Comparison of ENCODE assay signal across 9 mouse cellular contexts in the genomic region with DNA sequence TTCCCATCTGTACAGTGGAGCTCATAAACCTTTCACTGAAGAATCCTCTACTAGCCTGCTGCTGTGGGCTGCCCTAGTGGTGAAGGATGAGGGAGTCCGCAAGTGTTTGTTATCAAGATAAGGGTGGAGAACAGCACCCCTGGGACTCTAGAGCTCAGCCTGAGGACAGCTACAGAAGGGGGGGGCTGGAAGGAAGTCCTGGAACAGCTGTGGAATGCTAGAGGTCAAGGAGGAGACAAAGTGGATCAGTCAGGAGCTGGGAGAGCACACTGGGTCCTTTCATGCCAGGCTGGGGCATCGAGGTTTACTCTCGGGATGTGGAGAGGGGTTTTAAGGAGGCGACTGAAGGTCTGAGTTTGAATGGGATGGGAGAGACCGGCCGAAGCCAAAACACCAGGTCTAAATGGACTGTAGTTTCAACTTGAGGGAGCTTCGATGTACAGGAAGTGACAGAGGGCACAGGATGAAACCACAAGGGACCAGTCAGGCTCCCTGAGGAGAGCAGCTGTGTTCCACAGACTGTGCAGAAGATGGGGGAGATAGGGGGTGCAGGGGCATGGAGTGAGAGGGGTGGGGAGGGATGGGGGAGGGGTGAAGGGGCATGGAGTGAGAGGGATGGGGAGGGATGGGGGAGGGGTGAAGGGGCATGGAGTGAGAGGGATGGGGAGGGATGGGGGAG. TPM values are rescaled to one million over a fixed set of nuclear protein-coding genes. Genes with fewer than 3 reads are reported as not detected.
DNase-seq lines count a peak whose midpoint lies in the region; ATAC-seq and TF ChIP-seq lines count a peak whose summit lies in the region.
"Had no signal": no experiment of that assay in that cellular context is flagged by ENCODE, and none has a peak within 500 bp of the region (broad histone marks: within the 10 kb centered on the region; RNA-seq: fewer than 3 reads in every experiment).

No protein-coding gene starts in this region.

- WGBS in embryonic facial prominence, embryonic 10.5 days = 39% methylated on average over 7 of the region's 7 CpGs
- WGBS in intestine, embryonic 16.5 days = 48% methylated on average over 7 of the region's 7 CpGs
- 37% methylated on average over 7 of the region's 7 CpGs for WGBS in liver, embryonic 14.5 days (ENCODE audit: insufficient replicate concordance)

- no peaks in the 10 kb centered on the region for H3K9me3 ChIP-seq in embryonic facial prominence, embryonic 10.5 days
- H3K9me3 ChIP-seq in intestine, embryonic 16.5 days (ENCODE audit: control insufficient read depth, low read length) = no peaks in the 10 kb centered on the region
- no peaks in the 10 kb centered on the region for H3K9me3 ChIP-seq in liver, embryonic 14.5 days (ENCODE audit: control insufficient read depth, low read length)

- ATAC-seq in intestine, embryonic 16.5 days = no peak
- ATAC-seq in liver, embryonic 14.5 days (ENCODE audit: insufficient read depth) = no peak

- H3K4me2 ChIP-seq in intestine, embryonic 16.5 days (ENCODE audit: low read depth, low read length) = peak overlapping the region; percentile 33
- no peak overlapping the region for H3K4me2 ChIP-seq in liver, embryonic 14.5 days (ENCODE audit: low read depth)

- intact Hi-C loops in left cerebral cortex, postnatal 36 days (cut with DNase I) = no loop called here

- no peak for TF ChIP-seq EP300 in liver, embryonic 14.5 days (IDR thresholded peaks at IDR 0.05; ENCODE audit: low read depth)

- H3K9ac ChIP-seq in intestine, embryonic 16.5 days (ENCODE audit: low read depth, low read length) = peak overlapping the region; percentile 53
- H3K9ac ChIP-seq in liver, embryonic 14.5 days (replicated peaks) = no peak overlapping the region

- H3K4me3 ChIP-seq in layer of hippocampus, adult 2 months = no peak overlapping the region
- H3K4me3 ChIP-seq in embryonic facial prominence, embryonic 10.5 days = peak overlapping the region; percentile 23; the same call in 1 of the 2 replicates
- peak overlapping the region; percentile 44 for H3K4me3 ChIP-seq in intestine, embryonic 16.5 days (ENCODE audit: low read length)
- no peak overlapping the region for H3K4me3 ChIP-seq in liver, embryonic 14.5 days (ENCODE audit: insufficient read depth in 1 of 2, low read depth in 2 of 2, low read length in 2 of 2)

- DNase-seq in layer of hippocampus, adult 2 months (ENCODE audit: low spot score in 2 of 2) = no peak
- DNase-seq in layer of hippocampus, postnatal 14 days (ENCODE audit: low spot score in 2 of 2) = no peak
- DNase-seq in embryonic facial prominence, embryonic 10.5 days (ENCODE audit: low spot score) = no peak
- no peak for DNase-seq in liver, embryonic 14.5 days (ENCODE audit: low read depth in 3 of 3, low spot score in 3 of 3)
- no peak for DNase-seq in left cerebral cortex, postnatal 36 days (ENCODE audit: low spot score in 2 of 2)
- no peak for DNase-seq in adipocyte (ENCODE audit: low spot score)
- no peak for DNase-seq in cerebellum, postnatal 36 days
- DNase-seq: adrenal gland, adult 8-10 months had no signal

- 0 out of 2 replicates have a peak, but pooled peaks have one; percentile 6 for TF ChIP-seq CTCF in layer of hippocampus, adult 2 months (conservative IDR thresholded peaks at IDR 0.05)
- 0 out of 2 replicates have a peak, but pooled peaks have one; percentile 17 for TF ChIP-seq CTCF in liver, embryonic 14.5 days (IDR thresholded peaks at IDR 0.05; ENCODE audit: low read depth)

- H3K27me3 ChIP-seq in embryonic facial prominence, embryonic 10.5 days (replicated peaks; ENCODE audit: low read depth, poor library complexity, severe bottlenecking) = peaks cover 26% of the 10 kb centered on the region
- H3K27me3 ChIP-seq in intestine, embryonic 16.5 days (replicated peaks; ENCODE audit: control insufficient read depth, insufficient read depth, low read length) = no peaks in the 10 kb centered on the region
- peaks cover 3% of the 10 kb centered on the region; the same call in 1 of the 2 replicates for H3K27me3 ChIP-seq in liver, embryonic 14.5 days (ENCODE audit: control insufficient read depth, insufficient read depth, low read length)

- H3K36me3 ChIP-seq in embryonic facial prominence, embryonic 10.5 days (replicated peaks) = no peaks in the 10 kb centered on the region
- H3K36me3 ChIP-seq in intestine, embryonic 16.5 days (ENCODE audit: control insufficient read depth, insufficient read depth, low read length) = no peaks in the 10 kb centered on the region
- H3K36me3 ChIP-seq in liver, embryonic 14.5 days (replicated peaks; ENCODE audit: control insufficient read depth, insufficient read depth, low read depth) = no peaks in the 10 kb centered on the region

- H3K27ac ChIP-seq in layer of hippocampus, adult 2 months = no peak overlapping the region
- H3K27ac ChIP-seq in embryonic facial prominence, embryonic 10.5 days (replicated peaks) = 0 out of 2 replicates have a peak overlapping the region, but pooled peaks have one; percentile 35
- peak overlapping the region; percentile 59 for H3K27ac ChIP-seq in intestine, embryonic 16.5 days (ENCODE audit: low read length)
- H3K27ac ChIP-seq in liver, embryonic 14.5 days = no peak overlapping the region

- H3K4me1 ChIP-seq in embryonic facial prominence, embryonic 10.5 days = peaks cover 58% of the 10 kb centered on the region
- peaks cover 40% of the 10 kb centered on the region for H3K4me1 ChIP-seq in intestine, embryonic 16.5 days (ENCODE audit: control insufficient read depth, insufficient read depth, low read length)
- H3K4me1 ChIP-seq in liver, embryonic 14.5 days (replicated peaks; ENCODE audit: control insufficient read depth in 2 of 2, insufficient read depth in 2 of 2, low read length in 1 of 2) = peaks cover 20 to 31% of the 10 kb centered on the region in 2 experiments

RNA-seq across cellular contexts. Expression of gene Myl9, which starts 2.2 kb away (rescaled TPM):
- 10 to 100 TPM; 14.3 to 18.6 TPM for total RNA-seq in layer of hippocampus, adult 2 months (2021)
- 10 to 100 TPM; 22.3 to 24.9 TPM for total RNA-seq in layer of hippocampus, postnatal 14 days (2021)
- 82.9 and 91.7 TPM in 2 replicates for polyA plus RNA-seq in embryonic facial prominence, embryonic 10.5 days (2016; fragmentation: Nextera tagmentation; extraction: Ambion mirVana)
- polyA plus RNA-seq in intestine, embryonic 16.5 days (2015; fragmentation: Nextera tagmentation; extraction: Ambion mirVana) = 1,232 and 1,258 TPM in 2 replicates
- 25.2 and 27.2 TPM in 2 replicates for polyA plus RNA-seq in liver, embryonic 14.5 days (2012; rRNA removed)
- 44.4 and 51.3 TPM in 2 replicates for polyA plus RNA-seq in liver, embryonic 14.5 days (2014; fragmentation: Nextera tagmentation; extraction: Ambion mirVana)
- total RNA-seq in left cerebral cortex, postnatal 36 days (2021) = 10 to 100 TPM; 16.6 to 16.9 TPM

Comparison
In these comparisons a context has a peak if more than half of its experiments do, and no peak if none do; other contexts are left out.
1. H3K27ac ChIP-seq: peak in embryonic facial prominence, embryonic 10.5 days (single experiment) and intestine, embryonic 16.5 days (single experiment); none in layer of hippocampus, adult 2 months (single experiment) and liver, embryonic 14.5 days (single experiment).
2. H3K4me3 ChIP-seq: peak in embryonic facial prominence, embryonic 10.5 days (single experiment) and intestine, embryonic 16.5 days (single experiment); none in layer of hippocampus, adult 2 months (single experiment) and liver, embryonic 14.5 days (0 of 2).